Mouse (Mus musculus): ENCODE measurements around the gene Ctdnep1. TPM values are rescaled to one million over a fixed set of nuclear protein-coding genes. Genes with fewer than 3 reads are reported as not detected.

Gene Ctdnep1
- polyA plus RNA-seq, 1 experiment from 2014 or later = 8.4 TPM

GRCm38 (mm10) chr11:69999666-70000065, 18.7 kb downstream of the Ctdnep1 start:
- Histone ChIP-seq H3K27ac (ENCODE audit: low read depth) (0 out of 2 replicates have a peak overlapping the region, but pooled peaks have one; percentile 23), H3K9ac (replicated peaks) (no peak overlapping the region), H3K4me2 (ENCODE audit: low read depth, low read length) (no peak overlapping the region; the same call in 1 of the 2 replicates), H3K36me3 (replicated peaks; ENCODE audit: insufficient read depth, low read length) (peaks cover 27% of the 10 kb centered on the region), H3K27me3 (ENCODE audit: insufficient read depth, low read length) (no peaks in the 10 kb centered on the region), H3K4me1 (ENCODE audit: insufficient read depth) (peaks cover 29% of the 10 kb centered on the region), H3K9me3 (ENCODE audit: low read length) (no peaks in the 10 kb centered on the region), H3K4me3 (ENCODE audit: low read depth, low read length) (no peak overlapping the region)
- TF ChIP-seq EP300 (IDR thresholded peaks at IDR 0.05; ENCODE audit: low read depth) = no peak
- TF ChIP-seq CTCF (IDR thresholded peaks at IDR 0.05; ENCODE audit: low read depth) = no peak
- WGBS (ENCODE audit: insufficient replicate concordance) = 77% methylated on average over 8 of the region's 8 CpGs
- DNase-seq = no peak
- no peak for ATAC-seq

- peak within 1 kb of the TSS; percentile 78 for H3K27ac ChIP-seq (ENCODE audit: low read depth)
- H3K4me3 ChIP-seq (ENCODE audit: low read depth, low read length) = peak within 1 kb of the TSS; percentile 73
- peaks cover 25% of the 10 kb centered on the region for H3K4me1 ChIP-seq (ENCODE audit: insufficient read depth)
- ATAC-seq = peak; percentile 40
- H3K27me3 ChIP-seq (ENCODE audit: insufficient read depth, low read length) = no peaks in the 10 kb centered on the region
- peak within 1 kb of the TSS; percentile 74 for H3K9ac ChIP-seq (replicated peaks)
- peaks cover 27% of the 10 kb centered on the region for H3K36me3 ChIP-seq (replicated peaks; ENCODE audit: insufficient read depth, low read length)
- no peaks in the 10 kb centered on the region for H3K9me3 ChIP-seq (ENCODE audit: low read length)
- H3K4me2 ChIP-seq (ENCODE audit: low read depth, low read length) = peak within 1 kb of the TSS; percentile 99
- TF ChIP-seq CTCF (IDR thresholded peaks at IDR 0.05; ENCODE audit: low read depth) (no peak), EP300 (IDR thresholded peaks at IDR 0.05; ENCODE audit: low read depth) (peak; percentile 38; the same call in 1 of the 2 replicates)
- WGBS (ENCODE audit: insufficient replicate concordance) = under 1% methylated on average over 48 of the region's 48 CpGs
- peak; percentile 96 for DNase-seq
These were observed 19.5 kb downstream of the Ctdnep1 start, which contains the start of gene Dvl2 for GRCm38 (mm10) chr11:70000396-70000898. TSS of gene Dvl2 (plus strand) at chr11:70000595.

- whole genome bisulfite sequencing (ENCODE audit: insufficient replicate concordance) = 9% methylated on average over 8 of the region's 8 CpGs
- no peak overlapping the region for H3K27ac ChIP-seq (ENCODE audit: low read depth)
- peaks cover 25% of the 10 kb centered on the region for H3K4me1 ChIP-seq (ENCODE audit: insufficient read depth)
- peaks cover 31% of the 10 kb centered on the region for H3K36me3 ChIP-seq (replicated peaks; ENCODE audit: insufficient read depth, low read length)
- DNase-seq = no peak
- TF ChIP-seq EP300 (IDR thresholded peaks at IDR 0.05; ENCODE audit: low read depth) = no peak
- TF ChIP-seq CTCF (IDR thresholded peaks at IDR 0.05; ENCODE audit: low read depth) = no peak
- peak overlapping the region; percentile 74 for H3K9ac ChIP-seq (replicated peaks)
- ATAC-seq = no peak
- peak overlapping the region; percentile 73 for H3K4me3 ChIP-seq (ENCODE audit: low read depth, low read length)
- H3K9me3 ChIP-seq (ENCODE audit: low read length) = no peaks in the 10 kb centered on the region
- no peaks in the 10 kb centered on the region for H3K27me3 ChIP-seq (ENCODE audit: insufficient read depth, low read length)
- H3K4me2 ChIP-seq (ENCODE audit: low read depth, low read length) = peak overlapping the region; percentile 99
These were observed 20.2 kb downstream of the Ctdnep1 start for GRCm38 (mm10) chr11:70001159-70001558.

GRCm38 (mm10) chr11:70001865-70002264, 20.9 kb downstream of the Ctdnep1 start:
- no peak overlapping the region for H3K9ac ChIP-seq (replicated peaks)
- H3K4me1 ChIP-seq (ENCODE audit: insufficient read depth) = peaks cover 25% of the 10 kb centered on the region
- no peak overlapping the region for H3K4me3 ChIP-seq (ENCODE audit: low read depth, low read length)
- TF ChIP-seq CTCF (IDR thresholded peaks at IDR 0.05; ENCODE audit: low read depth) (peak; percentile 76), EP300 (IDR thresholded peaks at IDR 0.05; ENCODE audit: low read depth) (no peak)
- no peaks in the 10 kb centered on the region for H3K27me3 ChIP-seq (ENCODE audit: insufficient read depth, low read length)
- H3K9me3 ChIP-seq (ENCODE audit: low read length) = no peaks in the 10 kb centered on the region
- peak; percentile 67 for DNase-seq
- no peak overlapping the region for H3K4me2 ChIP-seq (ENCODE audit: low read depth, low read length)
- no peak for ATAC-seq
- peaks cover 37% of the 10 kb centered on the region for H3K36me3 ChIP-seq (replicated peaks; ENCODE audit: insufficient read depth, low read length)
- H3K27ac ChIP-seq (ENCODE audit: low read depth) = no peak overlapping the region

- Histone ChIP-seq H3K4me3 (ENCODE audit: low read depth, low read length) (no peak overlapping the region), H3K9ac (replicated peaks) (no peak overlapping the region), H3K27me3 (ENCODE audit: insufficient read depth, low read length) (no peaks in the 10 kb centered on the region), H3K4me1 (ENCODE audit: insufficient read depth) (peaks cover 22% of the 10 kb centered on the region), H3K4me2 (ENCODE audit: low read depth, low read length) (no peak overlapping the region), H3K27ac (ENCODE audit: low read depth) (no peak overlapping the region), H3K9me3 (ENCODE audit: low read length) (no peaks in the 10 kb centered on the region), H3K36me3 (replicated peaks; ENCODE audit: insufficient read depth, low read length) (peaks cover 42% of the 10 kb centered on the region)
- ATAC-seq = no peak
- no peak for DNase-seq
- WGBS (ENCODE audit: insufficient replicate concordance) = 85% methylated on average over 2 of the region's 2 CpGs
- TF ChIP-seq EP300 (IDR thresholded peaks at IDR 0.05; ENCODE audit: low read depth) = no peak
- no peak for TF ChIP-seq CTCF (IDR thresholded peaks at IDR 0.05; ENCODE audit: low read depth)
These were observed 21.5 kb downstream of the Ctdnep1 start for GRCm38 (mm10) chr11:70002471-70002870.

- Histone ChIP-seq H3K27ac (ENCODE audit: low read depth) (no peak overlapping the region), H3K4me2 (ENCODE audit: low read depth, low read length) (no peak overlapping the region), H3K4me1 (ENCODE audit: insufficient read depth) (peaks cover 13% of the 10 kb centered on the region; the same call in 1 of the 2 replicates), H3K9me3 (ENCODE audit: low read length) (no peaks in the 10 kb centered on the region), H3K27me3 (ENCODE audit: insufficient read depth, low read length) (no peaks in the 10 kb centered on the region), H3K36me3 (replicated peaks; ENCODE audit: insufficient read depth, low read length) (peaks cover 47% of the 10 kb centered on the region), H3K4me3 (ENCODE audit: low read depth, low read length) (no peak overlapping the region), H3K9ac (replicated peaks) (no peak overlapping the region)
- TF ChIP-seq CTCF (IDR thresholded peaks at IDR 0.05; ENCODE audit: low read depth) (peak; percentile 66), EP300 (IDR thresholded peaks at IDR 0.05; ENCODE audit: low read depth) (no peak)
- DNase-seq (no peak), ATAC-seq (peak; percentile 25; the same call in 1 of the 2 replicates)
- 64% methylated on average over 2 of the region's 5 CpGs for WGBS (ENCODE audit: insufficient replicate concordance)
These were observed 24.6 kb downstream of the Ctdnep1 start for GRCm38 (mm10) chr11:70005521-70005920.

Measured in liver, postnatal 0 days (tissue).